Comparison of ENCODE assay signal across 8 mouse cellular contexts in the genomic region with DNA sequence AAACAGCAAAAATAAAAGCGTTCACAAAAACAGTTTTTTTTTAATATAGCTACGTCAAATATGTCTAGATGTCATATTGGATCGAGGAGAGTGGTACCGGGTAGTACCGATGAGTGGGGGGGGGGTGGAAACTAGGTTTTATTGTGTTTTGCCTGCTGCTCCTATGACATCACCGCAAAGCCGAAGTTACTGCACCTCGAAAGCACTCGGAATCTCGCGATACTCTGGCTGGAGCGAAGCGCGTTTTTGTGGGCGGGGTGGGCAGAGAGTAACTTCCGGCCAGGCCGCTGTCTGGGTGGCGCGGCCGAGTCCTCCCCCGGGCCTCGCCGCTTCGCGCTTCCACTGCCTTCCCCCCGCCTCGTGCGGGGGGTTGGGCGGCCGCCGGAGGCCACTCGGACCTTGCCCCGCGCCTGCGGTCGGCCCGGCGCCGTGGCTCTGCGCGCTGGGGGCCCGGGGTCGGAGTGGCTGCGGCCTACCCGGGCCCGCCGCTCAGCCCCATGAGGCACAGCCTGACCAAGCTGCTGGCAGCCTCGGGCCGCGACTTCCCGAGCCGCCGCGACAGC. TPM values are rescaled to one million over a fixed set of nuclear protein-coding genes. Genes with fewer than 3 reads are reported as not detected.
A peak's percentile ranks its signal among the peaks of the same experiment; 100 is the strongest.
DNase-seq lines count a peak whose midpoint lies in the region; ATAC-seq lines count a peak whose summit lies in the region.

A gene (plus strand): TSS at position 212 of the 563 bp plus-strand sequence.

- peak; percentile 97 to 99 for DNase-seq in adrenal gland, adult (ENCODE audit: inconsistent age in 2 of 2, low spot score in 1 of 2)
- DNase-seq in embryo, embryonic 10.5 days (ENCODE audit: low spot score) = peak; percentile 99
- peak; percentile 96 for DNase-seq in gastrocnemius, postnatal 14 days
- DNase-seq in left cerebral cortex, postnatal 10 days (ENCODE audit: extremely low spot score in 1 of 2, low spot score in 2 of 2) = peak; percentile 96 to 98
- peak; percentile 94 for DNase-seq in right cerebral cortex, postnatal 25 days
- DNase-seq in urinary bladder, postnatal 4 days (ENCODE audit: low spot score in 2 of 2) = peak; percentile 94 to 96

- ATAC-seq in inflammation-experienced regulatory T-cells, adult 6 months = peak; percentile 92
- peak; percentile 95 for ATAC-seq in megakaryocyte-erythroid progenitor cell, adult 5-6 weeks (replicated peaks; ENCODE audit: low FRiP score, low TSS enrichment, poor library complexity, severe bottlenecking)

- intact Hi-C loops in gastrocnemius, postnatal 14 days (cut with DNase I; ENCODE audit: low total_unique reads) = no loop called here
- intact Hi-C loops in left cerebral cortex, postnatal 10 days (cut with DNase I) = no loop called here

RNA-seq across cellular contexts. Expression of the gene that starts here (rescaled TPM):
- total RNA-seq in gastrocnemius, postnatal 14 days (2021) = 10 to 100 TPM; 15.1 to 15.7 TPM
- 10 to 100 TPM; 18.3 to 28.5 (median 27.7) TPM for polyA plus RNA-seq in inflammation-experienced regulatory T-cells, adult 6 months (2017; shearing (Covaris generic))
- 10 to 100 TPM; 72.9 to 78.2 TPM for total RNA-seq in left cerebral cortex, postnatal 10 days (2021)
- total RNA-seq in megakaryocyte-erythroid progenitor cell, adult 5-6 weeks (2014; fragmentation: Nextera tagmentation) = 119 and 128 TPM in 2 replicates
- 56.5 and 102 TPM in 2 replicates for total RNA-seq in megakaryocyte-erythroid progenitor cell, adult 5-6 weeks (2017)

Comparison
In these comparisons a context has a peak if more than half of its experiments do, and no peak if none do; other contexts are left out.
1. Peak in every context shown above with its lines: DNase-seq and ATAC-seq.